Mouse (Mus musculus) bone marrow, adult 2 months (tissue): ENCODE measurements around the gene Fam160a1.

Experiments used
- CTCF ChIP-seq: fragments of 200-500 bp; IDR thresholded peaks from 2 replicates; pipeline ENCODE4 v1.5.1; 2011; ENCODE audit warnings: low read length, control low read depth; ENCODE audit not compliant: control insufficient read depth, insufficient read depth
- POLR2A ChIP-seq: fragments of 200-500 bp; IDR thresholded peaks from 2 replicates; pipeline ENCODE4 v1.6.1; 2011; ENCODE audit warnings: low read depth, mild to moderate bottlenecking, control low read depth, low read length, borderline replicate concordance; ENCODE audit not compliant: control insufficient read depth

DNA sequence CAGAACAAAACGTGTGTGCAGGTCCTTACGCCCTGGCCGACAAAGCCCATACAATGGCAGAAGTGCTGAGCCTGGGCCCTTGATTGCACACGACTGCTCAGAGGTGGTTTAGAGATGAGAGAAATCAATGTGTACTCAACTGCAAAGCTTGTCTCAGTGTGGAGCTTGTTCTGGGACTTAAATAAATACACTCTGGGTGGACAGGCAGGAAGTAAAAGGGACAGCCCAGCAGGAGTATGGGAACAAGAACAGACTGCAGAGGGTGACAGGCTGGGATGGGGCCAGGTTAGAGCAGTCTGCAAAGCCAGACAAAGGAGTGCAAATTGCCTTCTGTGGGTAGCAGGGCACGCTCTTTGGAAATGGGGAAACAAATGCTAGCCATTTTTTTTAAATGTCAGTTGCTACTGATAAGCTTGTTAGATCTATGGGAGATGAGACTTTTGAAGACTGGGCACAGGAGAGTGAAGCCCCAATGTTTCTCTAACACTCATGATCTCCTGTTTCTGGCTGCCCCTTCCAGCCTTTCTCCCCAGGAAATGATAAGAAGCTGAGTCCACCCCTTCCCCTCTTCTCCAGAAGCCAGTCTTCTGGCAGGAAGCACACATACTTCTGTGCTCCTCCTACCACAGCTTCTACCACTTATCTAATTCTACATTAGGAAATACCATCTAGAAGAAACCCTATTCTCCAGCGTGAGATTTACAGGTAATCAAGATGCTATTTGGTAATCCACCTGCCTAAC lies 113.8 kb downstream of the Fam160a1 start:
- TF ChIP-seq CTCF (no peak), POLR2A (no peak)
